Mouse (Mus musculus) skeletal muscle tissue, adult 2 months (tissue): Measurements from ENCODE around the gene Mettl1.

Experiments
- DNase-seq: peaks from one replicate; pipeline ENCODE4 v3.0.0-alpha.2; 2012; ENCODE audit warnings: low read depth, low spot score

The Mettl1 gene

GRCm38 (mm10) chr10:127041274-127041766 lies at the start of gene Mettl1, which contains the start of gene Eef1akmt3:
Mettl1 (plus strand) TSS chr10:127041414.
Eef1akmt3 (minus strand) TSS chr10:127041513.
- DNase-seq: no peak

GRCm38 (mm10) chr10:126991676-126992075 lies 49.5 kb upstream of the Mettl1 start:
- no peak for DNase-seq

- DNase-seq: no peak
These were observed 47.6 kb upstream of the Mettl1 start for GRCm38 (mm10) chr10:126993621-126994020.

GRCm38 (mm10) chr10:126997340-126998113 lies 43.7 kb upstream of the Mettl1 start:
- no peak for DNase-seq

DNA sequence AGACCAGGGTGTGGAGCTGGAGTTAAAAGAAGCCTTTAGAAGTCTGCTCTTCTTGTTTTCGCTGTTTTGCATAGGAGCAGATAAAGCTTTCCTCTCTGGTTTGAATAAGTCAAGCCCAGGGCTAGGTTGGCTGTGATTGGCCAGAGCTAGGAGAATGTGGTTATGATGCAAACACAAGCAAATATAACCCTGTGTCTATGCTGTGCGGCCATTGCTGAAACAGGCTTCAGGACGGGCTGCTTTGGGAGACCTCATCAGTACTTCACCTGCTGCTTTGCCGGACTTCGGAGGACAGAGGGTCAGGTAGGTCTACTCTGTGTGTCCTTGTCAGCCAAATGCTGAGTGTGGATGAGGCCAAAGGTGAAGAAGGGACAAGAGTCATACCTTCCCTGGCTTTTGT lies 40.7 kb upstream of the Mettl1 start, which contains the start of gene Avil:
Gene Avil, plus strand, starts transcription at position 181 of the 400 bp plus-strand sequence.
- no peak for DNase-seq

DNA sequence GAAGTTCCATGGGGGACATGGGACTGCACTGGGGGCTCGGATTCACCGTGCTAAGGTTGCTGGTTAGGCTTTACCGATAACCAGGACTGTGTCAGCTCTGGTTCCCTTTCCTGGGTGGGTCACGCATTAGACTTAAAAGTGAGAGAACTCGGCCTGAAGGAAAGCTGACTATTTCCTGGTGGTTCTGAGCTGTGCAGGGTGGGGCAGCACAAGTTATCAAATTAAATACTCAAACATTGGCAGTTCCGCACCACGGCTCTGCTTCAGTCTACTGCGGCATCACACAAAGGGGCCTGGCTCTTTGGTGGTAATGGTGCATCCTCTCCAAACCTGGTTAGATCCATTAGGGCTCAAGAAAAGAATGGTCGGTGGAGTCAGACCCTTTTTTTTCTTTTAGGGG lies 39.9 kb upstream of the Mettl1 start:
- no peak for DNase-seq

DNA sequence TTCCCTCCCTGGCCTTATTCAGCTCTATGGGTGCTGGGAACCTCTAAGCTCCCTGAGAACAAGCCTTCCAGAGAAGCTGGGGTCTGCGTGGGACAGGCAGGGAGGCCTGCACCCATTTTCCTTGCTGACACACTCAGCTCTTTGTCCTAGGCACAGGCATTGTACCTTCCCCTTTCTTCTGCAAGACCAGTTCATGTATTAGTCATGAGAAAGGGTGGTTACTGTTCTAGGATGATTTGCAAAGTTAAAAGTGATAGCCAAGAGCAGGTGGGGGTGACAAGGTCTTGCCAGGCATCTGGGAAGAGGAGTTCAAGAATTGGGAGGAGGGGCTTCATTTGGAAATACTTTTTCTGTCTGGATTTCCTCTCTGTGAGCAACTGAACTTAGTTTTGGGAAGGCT lies 39.2 kb upstream of the Mettl1 start:
- no peak for DNase-seq

GRCm38 (mm10) chr10:127002765-127003164 lies 38.4 kb upstream of the Mettl1 start:
- DNase-seq: no peak

- no peak for DNase-seq
These were observed 37.9 kb upstream of the Mettl1 start for GRCm38 (mm10) chr10:127003334-127003733.

- DNase-seq: no peak
These were observed 37.4 kb upstream of the Mettl1 start for GRCm38 (mm10) chr10:127003806-127004205.

GRCm38 (mm10) chr10:127016488-127016887 lies 24.7 kb upstream of the Mettl1 start:
- DNase-seq: no peak

GRCm38 (mm10) chr10:127017071-127017470 lies 24.1 kb upstream of the Mettl1 start:
- DNase-seq: no peak

GRCm38 (mm10) chr10:127018422-127018821 lies 22.8 kb upstream of the Mettl1 start:
- DNase-seq: no peak

DNA sequence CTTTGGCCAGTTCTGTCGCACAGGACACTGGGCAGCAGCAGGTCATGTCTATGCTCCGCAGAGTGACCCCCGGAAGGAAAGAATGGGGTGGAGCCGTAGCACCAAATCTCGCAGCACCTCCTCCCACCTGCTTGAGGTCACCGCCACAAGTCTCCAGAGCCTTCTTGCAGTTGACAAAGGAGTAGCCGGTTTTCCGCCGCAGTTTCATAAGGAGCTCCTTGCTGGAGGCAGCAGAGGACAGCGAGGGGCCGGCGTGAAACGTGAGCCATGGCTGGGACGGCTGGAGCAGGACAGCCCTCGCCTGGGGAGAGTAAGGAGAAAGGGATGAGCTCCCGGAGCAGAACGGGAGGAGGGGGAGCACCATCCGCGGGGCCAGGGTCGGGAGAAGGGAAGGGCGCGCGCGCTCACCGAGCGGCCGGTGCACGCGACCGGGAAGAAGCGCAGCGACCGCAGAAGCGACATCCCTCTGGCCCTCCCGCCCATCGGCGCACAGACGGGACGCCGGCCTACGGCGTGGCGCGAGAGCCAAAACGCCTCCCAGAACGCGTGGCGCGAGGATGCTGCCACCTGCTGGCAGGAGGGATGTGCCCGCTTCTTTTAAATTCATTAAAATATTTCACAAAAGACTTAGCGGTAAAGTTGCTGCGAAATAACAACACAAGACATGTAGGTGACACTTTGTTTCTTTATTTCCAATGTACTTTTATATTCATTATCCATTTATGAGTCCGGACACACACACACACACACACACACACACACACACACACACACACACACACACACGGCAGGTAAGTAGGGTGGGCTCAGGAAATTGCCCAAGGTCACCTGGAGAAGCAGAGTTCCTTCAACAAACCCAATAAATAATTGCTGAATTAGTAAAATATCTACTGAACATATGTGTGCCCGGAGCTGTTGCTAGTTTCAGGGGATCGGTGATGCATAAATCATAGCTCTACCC lies 10.6 kb upstream of the Mettl1 start, which contains the start of gene Tsfm:
Gene Tsfm, minus strand, starts transcription at position 505 of the 961 bp plus-strand sequence.
- peak; percentile 84 for DNase-seq

- DNase-seq: no peak
These were observed 7.9 kb upstream of the Mettl1 start for GRCm38 (mm10) chr10:127033301-127033741.

GRCm38 (mm10) chr10:127036273-127036672 lies 4.9 kb upstream of the Mettl1 start:
- DNase-seq: no peak

- DNase-seq: no peak
These were observed 3.6 kb upstream of the Mettl1 start for GRCm38 (mm10) chr10:127037641-127038040.

DNA sequence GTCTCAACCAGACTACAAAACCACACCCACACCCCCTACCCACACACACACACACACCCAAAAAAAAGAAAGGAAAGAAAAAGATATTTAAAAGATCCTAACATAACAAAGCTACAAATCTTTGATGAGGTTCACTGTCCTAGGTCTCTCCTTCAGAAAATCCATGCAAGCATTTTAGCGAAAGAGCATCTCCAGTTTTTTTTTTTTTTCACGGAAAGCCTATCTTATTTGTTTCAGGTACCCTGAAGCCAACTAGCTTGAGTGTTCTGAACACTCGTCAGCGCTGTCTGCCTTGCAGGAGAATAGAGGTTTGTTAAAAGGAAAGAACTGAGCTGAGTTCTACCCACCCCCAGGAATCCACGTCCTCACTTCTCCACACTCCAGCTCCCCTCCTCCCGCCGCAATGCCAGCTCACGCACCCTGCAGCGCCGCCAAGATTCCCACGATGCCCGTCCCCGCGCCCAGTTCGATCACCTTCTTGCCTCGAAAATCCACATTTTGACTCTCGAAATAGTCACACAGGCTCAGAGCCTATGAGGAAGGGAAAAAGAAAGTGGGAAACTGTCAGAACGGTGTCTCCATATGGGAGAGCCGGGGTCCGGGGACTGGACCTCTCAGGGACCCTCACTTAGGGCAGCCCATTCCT lies 522 bp upstream of the Mettl1 start:
- no peak for DNase-seq

- DNase-seq: peak; percentile 81
These were observed 642 bp downstream of the Mettl1 start for GRCm38 (mm10) chr10:127041774-127042338.

- DNase-seq: no peak
These were observed 1.4 kb downstream of the Mettl1 start for GRCm38 (mm10) chr10:127042468-127043115.

DNA sequence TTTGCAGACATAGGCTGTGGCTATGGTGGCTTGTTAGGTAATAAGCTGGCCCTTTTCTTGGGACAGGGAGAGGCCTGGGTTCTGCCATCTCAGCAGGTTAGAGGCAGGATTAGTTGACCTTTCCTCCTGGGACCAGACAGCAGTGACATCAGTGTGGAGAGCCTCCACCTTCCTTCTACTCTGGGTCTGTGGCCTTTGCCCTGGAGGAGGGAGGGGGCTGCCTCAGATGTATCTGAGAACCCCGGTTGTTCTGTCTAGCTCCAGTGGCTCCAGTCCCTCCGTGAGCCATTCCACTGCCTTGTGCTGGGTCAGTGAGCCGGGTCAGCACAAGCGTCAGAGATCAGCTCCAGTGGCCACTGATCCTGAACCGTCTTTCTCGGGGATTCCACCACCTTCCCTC lies 2.0 kb downstream of the Mettl1 start:
- no peak for DNase-seq
